Mouse (Mus musculus) inflammation-experienced regulatory T-cells, adult 6 months (primary cell): ENCODE measurements around the gene Prtn3. TPM values are rescaled to one million over a fixed set of nuclear protein-coding genes. Genes with fewer than 3 reads are reported as not detected.
"Not testable (repeated sequence)": the region's sequence is repeated elsewhere in the genome, so short reads cannot be mapped to it uniquely, and the experiment has no call there.

Experiments
- ATAC-seq: one replicate; pipeline ENCODE4 v1.8.0; 2017
- polyA plus RNA-seq, 3 experiments: library from polyadenylated mRNA; unstranded; fragments of 100-300 nt; shearing (Covaris generic); gene quantifications; one replicate each; pipeline ENCODE4 v1.2.1; 2017

The Prtn3 gene
- polyA plus RNA-seq, 3 experiments from 2014 or later: not detected

DNA sequence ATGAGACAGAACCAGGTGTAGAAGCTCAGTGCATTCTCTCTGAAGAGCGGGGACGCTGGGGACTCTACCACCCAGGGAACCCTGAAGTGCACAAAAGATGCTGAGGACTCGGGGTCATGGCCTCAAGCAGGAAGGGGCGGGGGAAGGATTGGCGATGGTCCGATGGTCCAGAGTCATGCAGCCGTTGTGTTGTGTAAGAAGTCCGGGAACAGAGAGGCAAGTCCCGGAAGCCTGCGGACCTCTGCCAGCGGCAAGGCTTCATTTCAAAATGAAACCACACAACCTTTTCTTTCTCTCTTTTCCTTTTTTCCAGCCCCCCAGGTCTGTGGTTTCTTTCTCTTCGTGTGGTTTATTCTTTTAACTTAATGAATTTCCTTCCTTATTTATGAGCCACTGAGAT is 3.5 kb downstream of the Prtn3 start:
- no peak for ATAC-seq

DNA sequence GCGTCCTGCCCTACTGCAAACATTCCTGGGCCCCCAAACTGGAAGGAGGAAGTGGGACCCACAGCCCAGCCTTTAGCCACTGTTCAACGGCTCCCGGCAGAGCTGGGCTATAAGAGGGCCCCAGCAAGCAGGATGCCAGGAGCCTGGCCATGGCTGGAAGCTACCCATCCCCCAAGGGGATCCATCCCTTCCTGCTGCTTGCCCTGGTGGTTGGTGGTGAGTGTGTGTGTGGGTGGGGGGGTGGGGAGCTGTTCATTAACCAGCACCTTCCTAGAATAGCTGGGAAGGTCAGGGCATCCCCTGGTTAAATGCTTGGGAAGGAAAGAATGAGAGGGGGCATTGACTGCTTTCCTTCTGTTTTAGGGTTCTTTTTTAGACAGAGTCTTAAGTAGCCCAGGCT is 5.3 kb downstream of the Prtn3 start:
- ATAC-seq: no peak

DNA sequence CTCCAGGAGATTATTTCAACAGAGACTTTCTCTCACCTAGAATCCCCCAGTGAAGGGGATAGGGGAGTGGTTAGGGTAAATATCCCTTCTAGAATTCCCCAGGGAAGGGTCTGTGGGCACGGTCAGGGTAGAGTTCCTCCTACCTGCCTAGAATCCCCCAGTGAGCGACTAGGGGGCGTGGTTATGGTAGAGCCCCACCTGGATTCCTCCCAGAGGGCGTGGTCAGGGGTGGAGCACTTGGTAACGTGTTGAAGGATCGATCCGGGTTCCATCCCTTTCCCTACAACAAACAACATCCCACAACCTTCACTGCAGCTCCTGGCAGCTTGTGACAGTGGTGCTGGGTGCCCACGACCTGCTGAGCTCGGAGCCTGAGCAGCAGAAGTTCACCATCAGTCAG is 6.4 kb downstream of the Prtn3 start:
- no peak for ATAC-seq

DNA sequence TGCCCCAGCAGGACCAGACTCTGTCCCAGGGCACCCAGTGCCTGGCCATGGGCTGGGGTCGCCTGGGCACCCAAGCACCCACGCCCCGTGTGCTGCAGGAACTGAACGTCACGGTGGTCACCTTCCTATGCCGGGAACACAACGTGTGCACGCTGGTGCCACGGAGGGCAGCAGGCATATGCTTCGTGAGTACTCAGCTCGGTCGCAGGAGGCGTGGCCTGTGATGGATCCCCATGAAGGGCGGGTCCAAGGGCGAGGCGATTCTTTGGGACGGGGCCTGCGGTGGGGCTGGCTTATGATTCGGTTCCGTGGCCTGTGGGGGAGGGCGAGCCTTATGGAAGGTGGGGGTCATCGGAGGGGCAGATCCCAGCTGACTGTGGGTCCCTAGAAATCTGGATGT is 7.7 kb downstream of the Prtn3 start:
- no peak for ATAC-seq

GRCm38 (mm10) chr10:79883297-79884084 is 9.2 kb downstream of the Prtn3 start:
- ATAC-seq: no peak

DNA sequence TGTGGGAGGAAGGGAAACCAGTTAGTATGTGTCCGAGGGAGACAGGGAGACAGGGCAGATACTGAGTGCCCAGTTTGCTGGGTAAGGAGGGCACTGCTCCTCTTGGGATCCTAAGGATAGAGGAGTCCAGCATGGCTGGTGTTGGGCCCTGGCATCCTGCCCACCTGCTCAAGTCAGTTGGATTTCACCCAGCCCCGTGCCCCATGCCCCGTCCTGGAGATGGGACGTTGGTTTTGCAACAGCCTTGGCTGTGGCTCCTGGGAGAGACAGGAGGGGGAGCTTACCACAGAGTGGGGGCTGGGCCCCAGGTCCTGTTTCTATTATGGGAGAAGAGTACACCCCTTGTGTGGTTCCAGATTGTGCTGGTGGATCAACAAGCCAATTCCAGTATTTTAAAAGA is 10.2 kb downstream of the Prtn3 start:
- no peak for ATAC-seq

DNA sequence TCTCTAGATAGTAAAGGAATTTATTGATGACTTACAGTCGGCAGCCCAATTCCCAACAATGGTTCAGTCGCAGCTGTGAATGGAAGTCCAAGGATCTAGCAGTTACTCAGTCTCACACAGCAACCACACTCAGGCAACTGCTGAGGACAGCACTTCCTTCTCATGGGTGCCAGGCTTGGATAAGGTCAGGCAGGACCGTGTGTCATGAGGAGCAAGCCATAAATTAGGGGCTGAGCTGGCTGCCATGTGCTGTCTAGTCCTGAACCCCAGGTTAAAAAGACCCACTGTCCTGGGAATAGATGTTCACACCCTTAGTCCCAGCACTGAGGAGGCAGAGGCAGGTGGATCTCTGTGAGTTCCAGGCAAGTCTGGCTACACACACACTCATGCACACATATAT is 10.7 kb downstream of the Prtn3 start:
- ATAC-seq: not testable (repeated sequence)

DNA sequence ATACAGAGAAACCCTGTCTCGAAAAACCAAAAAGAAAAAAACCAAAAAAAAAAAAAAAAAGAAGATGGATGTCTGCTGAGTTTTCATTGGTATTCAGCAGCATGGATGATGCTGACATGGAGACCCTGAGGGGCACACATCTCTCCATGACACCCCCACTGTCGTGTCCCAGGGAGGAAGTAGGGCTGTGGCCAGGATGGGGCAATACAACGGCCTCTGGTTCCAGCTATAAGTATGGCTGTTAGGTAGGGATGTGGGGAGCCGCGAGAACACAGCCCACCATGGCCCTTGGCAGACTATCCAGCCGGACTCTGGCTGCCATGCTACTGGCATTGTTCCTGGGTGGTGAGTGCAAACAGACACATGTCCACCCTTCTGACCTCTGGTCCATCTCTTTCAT is 11.8 kb downstream of the Prtn3 start, which contains the start of gene Elane:
Elane (plus strand) TSS at position 194 of the 400 bp plus-strand sequence.
- no peak for ATAC-seq

- no peak for ATAC-seq
These were observed 12.3 kb downstream of the Prtn3 start for GRCm38 (mm10) chr10:79886611-79887010.

DNA sequence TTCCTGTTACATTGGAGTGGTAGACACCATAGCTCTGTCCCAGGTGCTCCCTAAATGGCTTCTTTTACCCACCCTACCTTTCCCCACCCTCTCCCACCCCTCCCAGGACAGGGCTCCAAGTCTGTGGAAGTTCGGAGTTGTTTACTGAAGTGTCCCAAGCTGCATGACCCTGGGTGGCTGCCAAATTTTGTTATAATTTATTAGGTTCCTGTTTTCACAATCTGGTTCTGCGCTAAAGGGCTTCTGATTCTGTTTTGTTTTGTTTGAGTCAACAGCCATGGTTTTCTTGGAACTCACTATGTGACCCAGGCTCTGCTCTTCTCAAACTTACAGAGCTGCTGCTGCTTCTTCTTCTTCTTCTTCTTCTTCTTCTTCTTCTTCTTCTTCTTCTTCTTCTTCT is 15.1 kb downstream of the Prtn3 start:
- no peak for ATAC-seq

DNA sequence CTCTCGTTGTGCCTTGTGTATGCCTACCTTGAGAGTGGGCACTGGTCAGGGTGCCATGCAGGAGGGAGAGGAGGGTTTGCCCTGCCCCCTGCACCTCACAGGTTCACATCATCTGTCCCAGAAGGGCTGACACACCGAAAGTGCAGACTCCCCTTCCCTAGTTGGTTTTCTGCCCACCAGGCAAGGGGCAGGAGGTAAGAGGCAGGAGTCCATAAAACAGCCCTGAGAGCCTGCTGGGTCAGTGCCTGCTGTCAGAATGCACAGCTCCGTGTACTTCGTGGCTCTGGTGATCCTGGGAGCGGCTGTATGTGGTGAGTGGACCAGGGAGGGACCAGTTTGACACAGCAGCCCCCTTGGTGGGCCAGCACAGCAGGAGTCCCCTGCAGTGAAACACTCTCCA is 16.4 kb downstream of the Prtn3 start, which contains the start of gene Cfd:
Cfd (plus strand) TSS at position 184 of the 400 bp plus-strand sequence.
- ATAC-seq: no peak

DNA sequence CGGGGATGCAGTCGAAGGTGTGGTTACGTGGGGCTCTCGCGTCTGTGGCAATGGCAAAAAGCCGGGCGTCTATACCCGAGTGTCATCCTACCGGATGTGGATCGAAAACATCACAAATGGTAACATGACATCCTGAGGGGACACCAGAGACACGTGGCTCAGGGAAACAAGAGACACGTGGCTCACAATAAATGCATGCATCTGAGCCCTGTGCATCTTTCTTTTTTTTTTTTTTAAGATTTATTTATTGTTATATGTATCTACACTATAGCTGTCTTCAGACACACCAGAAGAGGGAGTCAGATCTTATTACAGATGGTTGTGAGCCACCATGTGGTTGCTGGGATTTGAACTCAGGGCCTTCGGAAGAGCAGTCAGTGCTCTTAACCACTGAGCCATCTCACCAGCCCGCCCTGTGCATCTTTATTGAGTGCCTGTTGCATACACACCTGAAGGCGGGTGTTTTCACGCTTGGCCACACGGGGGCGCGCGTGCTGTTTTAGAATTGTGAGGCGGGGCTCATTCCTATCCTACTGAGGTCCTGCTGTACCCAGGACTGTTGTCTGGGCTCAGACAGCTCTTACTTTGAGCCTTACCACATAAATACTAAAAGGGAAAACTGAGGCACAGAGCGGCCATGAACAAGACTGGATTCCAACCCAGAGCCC is 18.3 kb downstream of the Prtn3 start:
- peak; percentile 52 for ATAC-seq

DNA sequence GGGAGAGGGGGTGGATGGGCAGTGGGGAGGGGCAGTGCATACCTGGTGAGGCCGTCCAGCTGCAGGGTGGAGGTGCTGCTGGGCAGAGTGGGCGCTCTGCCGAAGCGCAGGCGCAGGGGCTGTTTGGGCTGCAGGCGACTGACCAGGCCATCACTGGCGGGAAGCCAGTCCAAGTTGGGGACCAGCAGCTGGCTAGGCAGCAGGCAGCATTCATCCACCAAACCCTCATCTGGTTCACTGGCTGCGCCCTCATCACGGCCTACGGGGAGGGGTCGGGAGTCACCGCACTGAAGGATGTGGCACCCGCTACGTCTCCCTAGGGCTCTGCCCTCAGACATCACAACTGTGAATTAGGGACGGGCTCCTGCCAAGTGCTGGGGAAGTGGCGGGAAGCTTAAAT is 22.0 kb downstream of the Prtn3 start:
- ATAC-seq: no peak

DNA sequence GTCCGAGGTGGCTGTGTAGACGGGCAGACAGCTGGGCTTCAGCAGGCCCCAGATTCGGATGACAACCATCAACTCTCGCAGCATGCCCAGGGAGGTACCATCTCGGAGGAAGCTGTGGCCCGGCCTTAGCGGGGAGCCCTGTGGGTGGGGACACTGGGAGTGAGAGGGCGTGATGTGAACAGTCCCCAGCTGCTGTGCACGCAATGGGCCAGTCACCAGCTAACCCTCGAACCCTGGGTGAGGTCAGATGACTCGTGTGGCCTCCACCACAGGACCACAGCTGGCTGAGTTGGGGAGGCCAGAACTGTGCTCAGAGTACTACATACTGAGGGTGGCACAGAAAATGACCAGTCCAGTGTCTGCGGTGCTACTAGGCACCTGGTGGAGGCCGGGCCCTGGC is 22.5 kb downstream of the Prtn3 start:
- no peak for ATAC-seq

GRCm38 (mm10) chr10:79897316-79898245 is 23.3 kb downstream of the Prtn3 start:
- ATAC-seq: no peak

- no peak for ATAC-seq
These were observed 26.7 kb downstream of the Prtn3 start for GRCm38 (mm10) chr10:79900951-79901410.

- ATAC-seq: no peak
These were observed 32.4 kb downstream of the Prtn3 start for GRCm38 (mm10) chr10:79906712-79907111.

GRCm38 (mm10) chr10:79907415-79907814 is 33.1 kb downstream of the Prtn3 start:
- ATAC-seq: no peak

- peak; percentile 94 for ATAC-seq
These were observed 34.2 kb downstream of the Prtn3 start, which contains the start of gene Med16 for GRCm38 (mm10) chr10:79908167-79909091. Gene Med16 (minus strand): TSS chr10:79908923.

DNA sequence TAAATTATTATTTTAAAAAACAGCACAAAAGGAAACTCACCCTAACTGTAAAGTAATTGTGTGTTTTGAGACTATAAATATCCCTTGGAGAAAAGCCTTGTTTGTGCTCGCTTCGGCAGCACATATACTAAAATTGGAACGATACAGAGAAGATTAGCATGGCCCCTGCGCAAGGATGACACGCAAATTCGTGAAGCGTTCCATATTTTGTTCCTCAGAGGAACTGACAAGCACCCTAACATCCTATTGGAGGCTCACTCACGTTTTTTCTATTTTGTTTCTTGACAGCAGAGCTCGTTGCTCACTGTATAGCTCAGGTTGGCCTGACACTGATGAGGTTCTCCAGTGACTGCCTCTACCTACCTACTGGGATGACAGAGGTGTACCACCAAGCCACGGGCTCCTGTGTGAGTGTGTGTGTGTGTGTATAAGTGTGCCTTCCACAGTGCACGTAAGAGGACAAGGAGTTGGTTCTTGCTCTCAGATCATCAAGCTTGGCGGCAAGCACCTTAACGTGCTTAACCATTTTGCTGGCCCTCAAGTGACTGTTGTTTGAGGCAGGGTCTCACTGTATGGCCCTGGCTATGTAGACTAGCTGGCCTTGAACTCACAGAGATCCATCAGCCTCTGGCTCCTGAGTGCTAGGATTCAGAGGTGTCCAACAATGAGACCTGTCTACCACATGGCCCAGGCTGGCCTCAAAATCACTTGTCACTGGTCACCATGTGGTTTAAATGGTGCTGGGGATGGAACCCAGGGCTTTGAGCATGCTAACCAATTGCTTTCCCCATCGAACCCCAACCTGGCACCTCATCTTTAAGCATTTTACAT is 35.0 kb downstream of the Prtn3 start:
- ATAC-seq: peak; percentile 30

DNA sequence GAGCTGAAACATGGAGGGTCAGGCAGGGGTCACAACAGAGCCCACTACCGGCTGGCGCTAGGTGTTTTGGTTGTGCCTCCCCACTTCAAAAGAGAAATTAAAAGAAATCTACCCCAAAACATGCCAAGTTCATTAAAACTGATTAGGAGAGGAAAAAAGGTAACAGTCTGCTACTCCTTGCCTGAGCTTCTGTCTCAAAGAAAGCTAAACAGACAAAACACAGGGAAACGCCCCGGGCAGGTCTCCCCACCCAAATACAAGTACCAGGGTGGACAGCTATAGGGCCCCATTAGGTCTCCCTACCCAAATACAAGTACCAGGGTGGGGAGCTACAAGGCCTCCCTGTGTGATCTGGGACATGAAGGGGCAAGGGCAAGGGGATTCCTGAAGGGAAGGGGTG is 36.3 kb downstream of the Prtn3 start, which contains the start of gene Gm26602:
Gm26602 (plus strand) TSS at position 301 of the 400 bp plus-strand sequence.
- ATAC-seq: no peak
